Mouse (Mus musculus): Measurements from ENCODE around the gene Eif2d.

The Eif2d gene

GRCm38 (mm10) chr1:131221822-131222590 is 69.0 kb downstream of the Eif2d start:
- no peak for DNase-seq

DNA sequence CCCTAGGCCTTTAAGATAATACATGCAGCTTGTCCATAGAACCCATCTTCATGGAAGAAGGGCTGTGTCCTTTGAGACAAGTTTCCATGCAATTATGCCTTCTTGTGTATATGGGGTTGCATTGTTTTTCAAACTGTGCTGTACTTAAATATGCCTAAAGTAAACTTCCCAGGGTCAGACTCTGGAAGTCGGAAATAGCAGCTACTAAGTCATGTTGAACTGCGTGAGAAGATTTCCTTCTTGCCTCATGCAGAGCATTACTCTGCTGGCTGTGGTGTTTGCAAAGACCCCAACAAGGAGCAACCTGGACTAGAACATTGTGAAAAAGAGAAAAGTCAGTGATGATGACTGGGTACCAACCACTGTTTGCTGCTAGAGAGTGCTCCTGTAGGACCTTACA is 70.4 kb downstream of the Eif2d start:
- no peak for DNase-seq

GRCm38 (mm10) chr1:131224848-131225471 is 72.0 kb downstream of the Eif2d start:
- peak; percentile 50 to 72 for DNase-seq

GRCm38 (mm10) chr1:131228225-131228624 is 75.2 kb downstream of the Eif2d start:
- no peak for DNase-seq

DNA sequence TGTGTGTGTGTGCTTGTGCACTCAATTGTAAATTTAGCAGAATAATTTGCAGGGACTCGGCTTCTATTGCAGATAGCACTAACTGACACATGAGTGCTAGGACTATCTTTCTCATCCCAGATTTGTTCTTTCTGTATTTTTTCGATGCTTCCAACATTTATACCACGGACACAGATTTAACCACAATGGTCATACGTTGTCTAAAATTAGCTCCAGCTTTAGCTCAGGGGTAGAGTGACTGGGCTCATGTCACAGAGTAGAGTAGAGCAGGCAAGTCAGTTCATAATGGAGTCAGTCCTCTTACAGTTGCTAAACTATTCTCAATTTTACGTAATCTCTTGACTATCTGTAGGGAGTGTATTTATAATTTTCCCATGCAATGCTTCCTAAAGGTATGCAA is 75.7 kb downstream of the Eif2d start:
- DNase-seq, result no peak

DNA sequence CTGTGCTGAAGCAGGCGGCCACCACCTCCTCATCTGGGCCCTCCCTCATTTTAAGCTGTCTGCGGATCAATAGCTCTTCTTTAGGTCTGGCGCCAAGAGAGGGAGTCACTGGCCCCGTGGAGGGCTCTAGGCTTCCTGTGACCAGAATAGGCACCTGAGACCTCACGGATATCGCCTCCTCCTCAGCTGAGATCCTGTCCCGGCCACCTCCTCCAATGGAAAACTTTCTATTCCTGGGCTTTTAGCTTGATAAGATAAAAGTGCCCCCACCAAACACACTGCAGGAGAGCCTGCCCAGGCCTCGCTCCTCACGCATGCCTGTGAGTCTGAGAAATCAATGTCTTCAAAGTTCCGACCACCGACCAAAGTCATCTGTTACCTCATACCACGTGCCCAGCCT is 80.5 kb downstream of the Eif2d start:
- no peak for DNase-seq

DNA sequence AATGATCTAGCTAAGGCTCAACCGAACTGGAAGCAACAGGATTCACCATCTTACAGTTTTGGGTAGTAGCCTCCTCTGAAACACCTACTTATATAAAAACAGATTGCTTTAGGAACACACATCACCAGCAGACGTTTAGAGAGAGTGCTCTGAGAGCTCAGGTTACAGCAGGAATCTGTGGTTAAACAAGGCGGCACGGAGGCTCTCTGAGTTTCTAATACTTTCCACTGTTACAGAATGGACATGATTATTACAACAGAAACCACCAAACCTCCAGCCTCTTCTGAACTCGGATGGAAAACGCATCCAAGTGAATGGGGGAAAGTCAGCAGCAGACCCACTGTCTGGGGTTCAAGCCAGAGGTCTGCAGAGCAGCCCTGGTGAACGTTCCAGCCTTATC is 83.1 kb downstream of the Eif2d start:
- no peak for DNase-seq
